Mouse (Mus musculus) erythroid progenitor cell, adult 5-6 weeks (primary cell): ENCODE results near the gene Rexo1. TPM values are rescaled to one million over a fixed set of nuclear protein-coding genes. Genes with fewer than 3 reads are reported as not detected.

Experiments
- ATAC-seq: replicated peaks from 2 replicates; pipeline ENCODE4 v1.8.0; 2016; ENCODE audit warnings: moderate number of reproducible peaks, mild to moderate bottlenecking, moderate TSS enrichment, inconsistent platforms; ENCODE audit not compliant: poor library complexity, low FRiP score, severe bottlenecking
- total RNA-seq, 2 experiments: library from RNA; stranded (forward) in 1 of 2; stranded (reverse) in 1 of 2; fragments of 150-400 nt in 1 of 2; fragments of 186-747, 209-891 nt in 1 of 2; gene quantifications; 2 replicates each; pipeline versions ENCODE4 v1.2.3 to v1.2.4; 2015 to 2017; ENCODE audit warnings: low replicate concordance in 2 of 2

The Rexo1 gene
- total RNA-seq, 2 experiments from 2014 or later: 16.3 to 33.5 TPM

- peak; percentile 52 for ATAC-seq
These were observed 5.2 kb upstream of the Rexo1 start for GRCm38 (mm10) chr10:80566375-80567092.

- ATAC-seq: no peak
These were observed 739 bp downstream of the Rexo1 start for GRCm38 (mm10) chr10:80560621-80561020.

- ATAC-seq: no peak
These were observed 1.9 kb downstream of the Rexo1 start for GRCm38 (mm10) chr10:80559431-80559830.

GRCm38 (mm10) chr10:80557346-80557965 is 3.9 kb downstream of the Rexo1 start:
- peak; percentile 39; the same call in 1 of the 2 replicates for ATAC-seq

GRCm38 (mm10) chr10:80553997-80554396 is 7.4 kb downstream of the Rexo1 start:
- ATAC-seq: peak; percentile 31

- peak; percentile 88 for ATAC-seq
These were observed 7.8 kb downstream of the Rexo1 start for GRCm38 (mm10) chr10:80553575-80553974.

GRCm38 (mm10) chr10:80552364-80552763 is 9.0 kb downstream of the Rexo1 start:
- no peak for ATAC-seq

- ATAC-seq: no peak
These were observed 12.1 kb downstream of the Rexo1 start for GRCm38 (mm10) chr10:80549279-80549678.

- peak; percentile 49 for ATAC-seq
These were observed 12.8 kb downstream of the Rexo1 start for GRCm38 (mm10) chr10:80548428-80549006.

GRCm38 (mm10) chr10:80547539-80547938 is 13.8 kb downstream of the Rexo1 start:
- ATAC-seq: no peak

GRCm38 (mm10) chr10:80546945-80547344 is 14.4 kb downstream of the Rexo1 start:
- ATAC-seq: peak; percentile 70

GRCm38 (mm10) chr10:80545590-80545989 is 15.8 kb downstream of the Rexo1 start:
- no peak for ATAC-seq

- ATAC-seq: no peak
These were observed 17.5 kb downstream of the Rexo1 start for GRCm38 (mm10) chr10:80543873-80544272.

GRCm38 (mm10) chr10:80539493-80539892 is 21.9 kb downstream of the Rexo1 start:
- no peak for ATAC-seq

- peak; percentile 72 for ATAC-seq
These were observed 22.5 kb downstream of the Rexo1 start, which contains the start of gene Atp8b3 for GRCm38 (mm10) chr10:80538710-80539394. Gene Atp8b3 (minus strand): TSS chr10:80539124.

- ATAC-seq: no peak
These were observed 23.2 kb downstream of the Rexo1 start for GRCm38 (mm10) chr10:80538180-80538579.

- ATAC-seq: peak; percentile 22; the same call in 1 of the 2 replicates
These were observed 25.6 kb downstream of the Rexo1 start for GRCm38 (mm10) chr10:80535711-80536110.

- ATAC-seq: peak; percentile 43
These were observed 26.3 kb downstream of the Rexo1 start for GRCm38 (mm10) chr10:80535071-80535470.

GRCm38 (mm10) chr10:80533704-80534103 is 27.7 kb downstream of the Rexo1 start:
- peak; percentile 69 for ATAC-seq

GRCm38 (mm10) chr10:80532783-80533182 is 28.6 kb downstream of the Rexo1 start:
- peak; percentile 59 for ATAC-seq
